Mouse (Mus musculus) thymus, adult 2 months (tissue): ENCODE measurements around the gene Ranbp17. TPM values are rescaled to one million over a fixed set of nuclear protein-coding genes. Genes with fewer than 3 reads are reported as not detected.

Experiments
- DNase-seq: peaks from one replicate; pipeline ENCODE4 v3.0.0; 2021
- H3K27ac ChIP-seq: fragments of 200-500 bp; 2 replicates; pipeline ENCODE4 v1.5.1; 2012; ENCODE audit warnings: low read length, control low read depth; ENCODE audit not compliant: control insufficient read depth, insufficient read depth
- H3K27me3 ChIP-seq: fragments of 200-500 bp; 2 replicates; pipeline ENCODE4 v1.6.1; 2012; ENCODE audit warnings: mild to moderate bottlenecking, low read length, moderate library complexity, mixed read lengths; ENCODE audit not compliant: control insufficient read depth, insufficient read depth
- H3K36me3 ChIP-seq: fragments of 200-500 bp; 2 replicates; pipeline ENCODE4 v1.6.1; 2012; ENCODE audit warnings: mild to moderate bottlenecking, low read length, moderate library complexity; ENCODE audit not compliant: control insufficient read depth, insufficient read depth
- H3K4me1 ChIP-seq: fragments of 200-500 bp; replicated peaks from 2 replicates; pipeline ENCODE4 v1.6.1; 2012; ENCODE audit warnings: low read length; ENCODE audit not compliant: control insufficient read depth, insufficient read depth
- H3K4me3 ChIP-seq: fragments of 200-500 bp; 2 replicates; pipeline ENCODE4 v1.5.1; 2012; ENCODE audit warnings: mild to moderate bottlenecking, low read length, control low read depth, moderate library complexity; ENCODE audit not compliant: control insufficient read depth, insufficient read depth
- CTCF ChIP-seq: fragments of 200-500 bp; IDR thresholded peaks from 2 replicates; pipeline ENCODE4 v1.5.1; 2012; ENCODE audit warnings: mild to moderate bottlenecking, control low read depth, low read length, moderate library complexity, borderline replicate concordance; ENCODE audit not compliant: control insufficient read depth, poor library complexity, insufficient read depth; ENCODE audit errors: extremely low read depth
- POLR2A ChIP-seq: fragments of 200-500 bp; IDR thresholded peaks from 2 replicates; pipeline ENCODE4 v1.6.1; 2012; ENCODE audit warnings: mild to moderate bottlenecking, low read length, control low read depth, moderate library complexity; ENCODE audit not compliant: control insufficient read depth, poor library complexity, insufficient read depth; ENCODE audit errors: extremely low read depth
- WGBS: fragments of 180-500 bp; shearing (Covaris S2); methylation state at CpG from one replicate; pipeline ENCODE4 v1.1.7; 2018; 5-methylcytosine and 5-hydroxymethylcytosine counted together
- polyA plus RNA-seq: library from polyadenylated mRNA; depleted of rRNA; stranded (reverse); fragments of >200 nt; gene quantifications from 2 replicates; pipeline ENCODE4 v1.2.3, GENCODE M21; 2012; rRNA removed

The Ranbp17 gene
- 0.14 and 0.30 TPM in 2 replicates for polyA plus RNA-seq

DNA sequence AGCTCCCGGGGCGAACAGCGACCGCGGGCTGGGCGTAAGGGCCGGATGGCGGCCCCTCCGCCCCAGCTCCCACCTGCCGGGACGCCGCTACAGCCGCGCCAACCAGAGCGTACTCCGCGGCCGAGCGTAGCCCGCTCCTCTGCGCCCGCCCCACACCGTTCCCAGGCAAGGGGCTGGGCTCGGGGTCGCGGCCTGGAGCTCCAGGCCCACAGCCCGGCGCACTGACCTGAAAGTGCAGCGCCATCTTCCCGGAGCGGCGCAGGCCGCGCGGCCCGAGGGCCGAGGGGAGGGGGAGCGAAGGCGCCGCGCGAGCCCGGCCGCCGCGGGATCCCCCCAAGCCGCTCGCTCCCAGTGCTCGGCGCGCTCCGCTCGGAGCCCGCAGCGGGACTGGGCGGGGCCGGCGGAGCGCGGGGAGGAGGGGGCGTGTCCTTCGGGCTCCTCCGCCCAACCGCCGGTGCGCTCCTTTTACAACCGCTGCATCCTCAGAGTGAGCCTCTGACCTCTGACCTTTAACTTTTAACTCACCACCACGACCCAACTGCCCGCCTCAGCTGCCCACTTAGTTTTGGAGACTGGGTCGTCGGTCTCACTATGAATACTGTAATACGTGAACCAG, at the start of gene Ranbp17:
Ranbp17 (minus strand) TSS at position 371 of the 616 bp plus-strand sequence.
- Histone ChIP-seq H3K27me3 (peaks cover 6% of the 10 kb centered on the region; the same call in 1 of the 2 replicates), H3K27ac (no peak within 1 kb of the TSS), H3K4me1 (0 out of 2 replicates have a peak, but pooled peaks cover 3% of the 10 kb centered on the region), H3K36me3 (no peaks in the 10 kb centered on the region), H3K4me3 (peak within 1 kb of the TSS; percentile 46)
- DNase-seq = peak; percentile 14
- 6% methylated on average over 63 of the region's 72 CpGs for WGBS
- TF ChIP-seq CTCF = no peak
- no peak for TF ChIP-seq POLR2A

DNA sequence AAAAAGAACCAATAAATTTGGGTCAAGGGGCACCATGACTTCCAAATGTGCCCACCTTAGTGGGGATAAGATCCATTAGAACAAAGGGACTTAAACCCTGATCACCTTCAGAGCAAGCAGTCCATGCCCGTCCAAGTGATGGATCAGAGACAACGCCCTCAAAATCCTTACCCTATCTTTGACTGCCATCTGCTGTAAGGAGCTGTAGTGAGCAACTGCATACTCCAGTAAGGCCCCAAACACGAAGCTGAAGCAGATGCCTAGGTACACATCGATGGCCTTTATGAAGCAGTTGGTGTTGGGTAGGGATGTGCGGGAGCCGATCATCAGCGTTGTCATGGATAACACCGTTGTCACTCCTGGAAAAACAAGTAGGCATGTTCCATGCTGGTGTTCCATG, 40.6 kb upstream of the Ranbp17 start:
- TF ChIP-seq POLR2A (no peak), CTCF (no peak)
- 81% methylated on average over 8 of the region's 8 CpGs for WGBS
- Histone ChIP-seq H3K27ac (no peak overlapping the region), H3K27me3 (no peaks in the 10 kb centered on the region), H3K36me3 (no peaks in the 10 kb centered on the region), H3K4me3 (no peak overlapping the region), H3K4me1 (no peaks in the 10 kb centered on the region)
- no peak for DNase-seq

DNA sequence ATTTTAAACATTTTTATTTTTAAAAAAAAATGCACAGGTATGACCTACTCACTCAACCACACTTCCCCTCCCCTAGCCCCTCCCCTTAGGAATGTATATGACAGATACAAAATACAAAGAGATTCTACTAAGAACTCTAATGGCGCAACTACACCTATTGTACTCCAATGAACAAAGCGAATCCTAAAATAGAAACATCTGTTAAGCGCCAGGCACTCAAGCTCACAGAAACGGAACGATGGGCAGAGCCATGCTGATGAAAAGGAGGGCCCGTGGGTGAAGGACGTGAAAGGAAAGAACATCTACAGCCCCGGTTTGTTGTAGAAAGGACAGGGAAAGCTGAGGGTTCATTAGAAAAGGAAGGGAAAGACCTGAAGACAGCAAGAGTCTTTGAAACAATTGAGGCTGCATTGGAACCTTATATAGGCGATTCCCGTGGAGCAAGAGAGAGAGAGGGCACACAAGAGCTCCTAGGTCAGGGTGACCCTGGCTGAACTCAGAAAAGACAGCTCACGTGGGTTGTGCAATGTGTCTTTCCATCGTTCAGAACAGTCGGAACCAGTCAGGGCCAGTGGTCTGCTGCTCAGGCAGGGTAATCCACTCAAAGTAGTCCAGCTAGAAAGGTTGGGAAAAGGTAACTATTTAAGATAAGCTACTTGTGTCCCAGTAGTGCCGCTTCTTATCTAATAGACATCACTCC, 37.5 kb upstream of the Ranbp17 start:
- Histone ChIP-seq H3K4me3 (no peak overlapping the region), H3K36me3 (no peaks in the 10 kb centered on the region), H3K27me3 (no peaks in the 10 kb centered on the region), H3K4me1 (no peaks in the 10 kb centered on the region), H3K27ac (no peak overlapping the region)
- no peak for DNase-seq
- no peak for TF ChIP-seq POLR2A
- no peak for TF ChIP-seq CTCF
- WGBS = 93% methylated on average over 14 of the region's 14 CpGs

DNA sequence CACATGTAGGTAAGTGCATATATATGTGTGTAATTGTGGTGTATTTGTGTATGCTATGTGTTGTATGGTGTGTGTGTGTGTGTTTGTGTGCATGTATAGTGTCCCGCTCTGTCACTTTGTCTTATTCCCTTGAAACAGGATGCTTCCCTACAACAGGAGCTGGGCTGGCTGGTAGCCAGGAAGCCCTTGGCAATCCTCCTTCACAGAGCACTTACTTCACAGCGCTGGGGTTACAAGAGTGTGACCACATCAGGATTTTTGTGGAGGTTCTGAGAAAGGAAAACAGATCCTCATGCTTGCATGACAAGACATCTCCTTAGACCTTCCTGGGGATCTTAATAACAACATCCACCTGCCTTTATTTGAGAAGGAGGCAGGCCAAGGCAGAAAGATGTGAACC, 33.8 kb upstream of the Ranbp17 start:
- TF ChIP-seq POLR2A (no peak), CTCF (no peak)
- no peak for DNase-seq
- H3K27ac ChIP-seq = no peak overlapping the region
- no peaks in the 10 kb centered on the region for H3K27me3 ChIP-seq
- H3K4me1 ChIP-seq = no peaks in the 10 kb centered on the region
- no peak overlapping the region for H3K4me3 ChIP-seq
- WGBS = 88% methylated on average over 2 of the region's 2 CpGs
- no peaks in the 10 kb centered on the region for H3K36me3 ChIP-seq

DNA sequence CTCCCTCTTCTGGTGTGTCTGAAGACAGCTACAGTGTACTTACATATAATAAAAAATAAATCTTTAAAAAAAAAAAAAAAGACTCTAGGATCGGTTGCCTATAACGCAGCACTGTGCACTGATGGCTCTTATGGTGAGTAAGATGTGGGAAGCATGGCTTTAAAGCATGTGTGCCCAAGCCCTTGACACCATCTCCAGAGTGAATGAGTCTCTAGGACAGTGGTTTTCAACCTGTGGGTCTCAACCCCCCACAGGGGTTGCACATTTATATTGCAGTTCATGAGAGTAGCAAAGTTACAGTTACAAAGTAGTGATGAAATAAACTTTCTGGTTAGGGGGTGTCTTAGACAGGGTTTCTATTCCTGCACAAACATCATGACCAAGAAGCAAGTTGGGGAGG, 31.4 kb upstream of the Ranbp17 start:
- WGBS = 97% methylated on average over 2 of the region's 2 CpGs
- H3K27me3 ChIP-seq = no peaks in the 10 kb centered on the region

DNA sequence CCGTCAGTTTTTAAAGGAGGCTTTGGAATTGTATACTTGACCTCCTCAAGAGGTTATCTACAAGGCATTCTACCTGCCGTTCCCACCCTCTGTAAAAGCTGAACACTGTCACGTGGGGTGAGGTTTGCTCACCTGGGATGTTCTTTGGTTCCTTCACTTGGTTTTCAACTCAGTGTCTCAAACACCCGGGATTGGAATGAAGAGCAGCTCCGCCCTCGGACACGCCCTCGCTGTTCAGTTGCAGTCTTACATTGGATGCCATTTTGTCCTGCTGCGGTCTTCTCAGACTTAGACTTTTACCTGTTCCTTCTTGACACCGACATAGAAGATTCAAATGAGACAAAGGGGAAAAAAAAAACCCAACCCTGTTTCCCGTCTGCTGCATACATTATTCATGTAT, 30.6 kb upstream of the Ranbp17 start:
- H3K4me3 ChIP-seq = no peak overlapping the region
- WGBS = 73% methylated on average over 11 of the region's 11 CpGs
- no peak for TF ChIP-seq POLR2A
- TF ChIP-seq CTCF = no peak

More for the DNA sequence above, 31.4 kb upstream of the Ranbp17 start:
- no peak overlapping the region for H3K4me3 ChIP-seq
- no peak for DNase-seq
- no peak overlapping the region for H3K27ac ChIP-seq
- no peaks in the 10 kb centered on the region for H3K36me3 ChIP-seq
- TF ChIP-seq POLR2A (no peak), CTCF (no peak)
- H3K4me1 ChIP-seq = no peaks in the 10 kb centered on the region

More for the DNA sequence above, 30.6 kb upstream of the Ranbp17 start:
- no peaks in the 10 kb centered on the region for H3K27me3 ChIP-seq
- no peaks in the 10 kb centered on the region for H3K4me1 ChIP-seq
- H3K27ac ChIP-seq = no peak overlapping the region
- H3K36me3 ChIP-seq = no peaks in the 10 kb centered on the region
- DNase-seq = no peak
